Mouse (Mus musculus): ENCODE data around the gene Gm20388.

Gm20388 gene

DNA sequence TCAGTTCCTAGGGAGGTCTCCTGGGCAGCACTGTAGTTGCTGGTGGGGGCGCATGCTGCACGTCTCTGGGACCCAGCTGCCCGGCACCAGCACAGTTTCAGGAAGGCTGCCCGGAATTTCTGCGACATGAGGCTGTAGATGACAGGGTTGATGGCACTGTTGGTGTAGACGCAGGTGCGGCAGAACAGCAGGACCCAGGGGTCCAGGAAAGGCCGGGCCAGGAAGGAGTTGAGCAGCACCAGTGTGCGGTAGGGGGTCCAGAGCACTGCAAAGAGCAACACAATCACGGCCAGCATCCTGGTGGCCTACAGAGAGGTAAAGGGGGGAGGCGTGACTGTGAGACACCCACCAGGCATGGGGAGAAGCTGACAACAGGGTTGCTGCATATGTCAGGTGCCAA lies 2446.6 kb downstream of the Gm20388 start:
- no peak for DNase-seq (ENCODE audit: extremely low spot score, low read depth, low spot score)

DNA sequence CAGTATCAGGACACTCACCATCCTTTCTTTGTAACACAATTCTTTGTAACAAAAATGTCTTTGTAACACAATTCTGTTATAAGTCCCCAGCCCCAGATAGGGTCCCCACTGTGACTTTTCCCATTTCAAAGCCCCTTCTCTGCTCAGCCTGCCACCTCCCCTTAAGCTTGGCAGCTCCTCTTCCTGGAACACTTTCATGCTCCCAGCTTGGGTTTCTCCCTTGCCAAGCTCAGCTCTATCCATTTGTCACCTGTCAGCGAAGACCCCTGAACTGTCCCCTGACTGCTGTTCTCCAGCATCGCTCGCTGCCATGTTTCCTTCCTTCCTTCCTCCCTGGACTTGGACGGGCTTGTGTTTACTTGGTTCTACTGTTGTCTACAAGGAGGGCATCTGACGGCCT lies 2447.0 kb downstream of the Gm20388 start:
- DNase-seq (ENCODE audit: extremely low spot score, low read depth, low spot score) = no peak

DNA sequence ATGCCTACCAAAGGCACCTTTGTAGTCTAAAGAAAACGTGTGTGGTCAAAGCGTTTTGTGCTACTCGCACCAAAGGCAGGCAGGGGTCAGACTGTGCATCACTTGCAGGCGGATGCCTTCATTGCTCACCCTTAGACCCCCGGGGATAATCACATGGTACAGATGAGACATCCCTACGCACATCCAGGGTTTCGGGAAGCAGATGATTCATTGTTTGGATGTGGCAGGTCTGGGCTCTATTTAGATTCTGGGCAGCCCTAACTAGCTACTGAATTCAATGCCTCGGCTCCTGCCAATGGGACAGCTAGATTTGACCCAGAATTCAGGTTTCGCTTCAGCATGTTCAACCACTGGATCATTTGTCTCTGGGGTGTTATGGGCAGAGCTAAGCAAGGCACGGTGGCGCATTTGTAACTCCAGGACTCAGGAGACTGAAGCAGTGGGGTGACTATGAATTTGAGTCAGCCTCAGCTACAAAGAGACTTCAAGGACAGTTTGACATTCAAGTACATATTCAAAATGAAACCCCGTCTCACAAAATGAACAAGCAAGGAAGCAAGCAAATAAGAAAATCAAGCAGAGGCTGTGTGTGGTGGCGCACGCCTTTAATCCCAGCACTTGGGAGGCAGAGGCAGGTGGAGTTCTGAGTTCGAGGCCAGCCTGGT lies 2448.6 kb downstream of the Gm20388 start:
- no peak for DNase-seq (ENCODE audit: extremely low spot score, low read depth, low spot score)

DNA sequence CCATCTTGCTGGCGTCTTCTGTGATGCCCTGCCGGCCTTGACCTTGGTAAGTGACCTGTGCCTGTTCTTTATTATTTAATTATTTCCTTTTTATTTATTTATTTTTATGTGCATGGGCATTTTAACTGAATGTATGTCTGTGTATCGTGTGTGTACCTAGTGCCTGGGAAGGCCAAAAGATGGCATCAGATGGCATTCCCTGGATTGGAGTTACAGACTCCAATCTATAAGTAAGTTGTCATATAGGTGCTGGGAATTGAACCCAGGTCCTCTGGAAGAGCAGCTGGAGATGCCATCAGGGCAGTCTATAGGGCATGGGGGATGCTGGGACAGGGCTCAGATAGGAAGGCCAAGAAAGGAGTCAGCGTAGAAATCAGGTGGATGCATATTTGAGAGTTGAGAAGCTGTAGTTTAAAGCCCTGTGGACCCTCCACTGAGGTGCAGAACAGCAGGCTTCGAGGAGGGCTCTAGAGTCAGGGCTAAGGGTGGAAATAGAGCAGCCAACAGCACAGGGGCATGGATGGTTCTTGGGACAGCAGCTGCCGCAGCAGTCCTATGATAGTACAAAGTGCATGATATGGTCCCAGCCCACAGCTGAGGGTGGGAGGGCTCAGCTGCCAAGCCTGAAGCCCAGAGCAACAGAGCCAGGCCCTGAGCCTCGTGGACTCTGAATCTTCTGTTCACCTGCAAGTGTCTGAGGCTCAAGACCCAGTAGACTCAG lies 2450.2 kb downstream of the Gm20388 start, which contains the start of gene Trhr2:
Gene Trhr2 (minus strand): TSS at position 51 of the 721 bp plus-strand sequence.
- DNase-seq (ENCODE audit: extremely low spot score, low read depth, low spot score) = no peak

DNA sequence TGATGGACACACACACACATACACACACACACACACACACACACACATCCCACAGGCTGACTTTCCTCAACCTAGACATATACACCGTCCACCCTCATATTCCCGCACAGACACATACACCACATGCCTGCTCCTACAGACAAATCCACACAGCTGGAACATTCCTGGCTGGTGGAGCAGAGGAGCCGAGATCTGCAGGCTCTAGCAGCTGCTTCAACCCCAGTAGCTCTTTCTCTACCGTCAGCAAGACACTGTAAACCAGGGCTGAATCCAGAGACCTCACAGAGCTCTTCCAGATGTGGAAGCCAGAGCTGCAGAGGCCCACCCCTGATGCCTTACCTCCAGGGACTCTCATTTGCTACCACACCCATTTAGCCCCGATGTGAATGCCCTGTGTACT lies 2451.6 kb downstream of the Gm20388 start:
- no peak for DNase-seq (ENCODE audit: extremely low spot score, low read depth, low spot score)

DNA sequence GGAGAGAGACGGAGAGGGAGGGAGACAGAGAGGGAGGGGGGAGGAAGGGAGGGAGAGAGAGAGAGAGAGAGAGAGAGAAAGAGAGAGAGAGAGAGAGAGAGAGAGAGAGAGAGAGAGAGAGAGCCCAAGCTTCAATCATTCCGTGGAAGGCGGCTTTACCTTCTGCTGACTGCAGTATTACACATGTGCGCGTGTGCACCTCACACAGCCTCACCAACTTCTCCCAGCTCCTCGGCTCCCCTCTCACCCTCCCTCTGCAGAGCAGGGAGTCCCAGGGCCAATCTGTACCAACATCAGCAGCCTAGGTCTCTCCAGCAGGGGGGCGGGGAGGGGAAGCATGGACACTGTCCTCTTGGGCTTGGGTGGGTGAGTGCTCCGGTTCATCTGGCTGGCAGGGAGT lies 2452.3 kb downstream of the Gm20388 start:
- DNase-seq (ENCODE audit: extremely low spot score, low read depth, low spot score) = no peak

DNA sequence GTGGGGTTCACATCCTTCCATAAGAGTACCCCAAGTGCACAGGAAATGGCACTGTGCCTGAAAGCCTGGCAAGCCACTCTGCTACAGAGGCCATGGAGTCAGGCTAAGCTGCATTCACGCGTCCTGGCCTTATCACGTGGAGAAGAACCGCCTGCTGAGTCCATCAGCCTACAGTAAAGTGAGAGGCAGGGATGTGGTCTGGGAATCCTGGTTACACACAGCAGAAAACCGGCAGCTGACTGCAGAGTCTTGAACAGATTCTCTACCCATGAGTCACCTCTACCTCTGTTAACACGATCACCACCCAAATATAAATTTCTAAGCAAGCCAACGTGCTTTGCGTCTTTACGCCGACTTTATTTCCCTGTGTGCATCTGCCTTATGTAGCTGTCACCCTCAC lies 2457.9 kb downstream of the Gm20388 start:
- DNase-seq (ENCODE audit: extremely low spot score, low read depth, low spot score) = no peak

DNA sequence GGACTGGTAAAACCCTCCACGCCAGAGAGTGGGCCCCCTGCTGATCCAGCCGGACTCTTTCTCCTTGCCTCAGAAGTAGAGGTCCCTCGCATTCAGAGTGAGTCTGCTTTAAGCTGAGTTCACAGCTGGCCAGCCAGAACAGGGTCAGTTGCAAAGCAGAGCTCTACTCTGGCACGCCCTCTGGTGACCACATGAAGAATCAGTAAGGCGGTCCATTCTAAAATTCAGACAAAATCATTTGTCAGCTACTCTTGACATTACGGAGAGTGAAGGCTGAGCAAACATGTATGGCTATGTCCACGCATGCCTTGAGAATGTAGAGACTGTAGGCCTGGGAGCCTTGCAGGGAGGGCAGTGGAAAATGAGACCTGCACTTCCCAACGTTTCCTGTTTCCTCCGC lies 2459.0 kb downstream of the Gm20388 start:
- peak; percentile 42 for DNase-seq (ENCODE audit: extremely low spot score, low read depth, low spot score)

DNA sequence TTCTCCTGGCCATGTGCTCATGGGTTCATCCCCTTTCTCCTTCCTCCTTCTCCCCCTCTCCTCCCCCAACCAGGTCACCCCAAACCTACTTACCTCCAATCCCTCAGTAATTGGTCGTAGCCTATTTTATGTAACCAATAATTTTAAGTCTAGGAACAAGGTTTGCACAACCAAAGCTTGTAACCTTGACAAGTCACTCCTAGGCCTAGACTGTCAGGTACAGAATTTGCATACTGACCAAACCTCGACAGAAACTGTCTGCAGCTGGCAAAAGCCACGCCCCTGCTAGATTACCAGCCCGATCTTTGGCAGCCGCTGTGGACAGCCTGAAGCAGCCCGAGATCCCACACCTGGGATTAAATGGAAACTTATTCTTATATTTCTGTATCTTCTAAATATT lies 2461.1 kb downstream of the Gm20388 start:
- no peak for DNase-seq (ENCODE audit: extremely low spot score, low read depth, low spot score)

DNA sequence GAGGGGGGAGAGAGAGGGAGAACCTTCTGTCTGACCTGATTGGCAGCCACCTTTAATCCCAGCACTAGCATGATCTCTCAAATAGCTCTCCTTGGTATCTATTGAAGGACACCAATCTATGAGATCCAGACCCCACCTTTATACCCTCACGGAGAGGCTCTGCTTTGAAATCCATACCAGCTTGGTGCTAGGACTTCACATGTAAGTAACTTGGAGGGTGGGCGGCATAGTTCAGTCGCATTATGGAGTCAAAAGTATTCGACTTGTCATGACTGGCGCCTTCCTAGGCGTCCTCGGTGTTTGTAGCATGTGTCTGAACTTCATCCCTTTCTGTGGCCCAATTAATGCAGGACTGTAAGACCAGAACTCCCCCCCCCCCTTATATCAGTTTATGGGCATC lies 2464.7 kb downstream of the Gm20388 start:
- no peak for DNase-seq (ENCODE audit: extremely low spot score, low read depth, low spot score)

DNA sequence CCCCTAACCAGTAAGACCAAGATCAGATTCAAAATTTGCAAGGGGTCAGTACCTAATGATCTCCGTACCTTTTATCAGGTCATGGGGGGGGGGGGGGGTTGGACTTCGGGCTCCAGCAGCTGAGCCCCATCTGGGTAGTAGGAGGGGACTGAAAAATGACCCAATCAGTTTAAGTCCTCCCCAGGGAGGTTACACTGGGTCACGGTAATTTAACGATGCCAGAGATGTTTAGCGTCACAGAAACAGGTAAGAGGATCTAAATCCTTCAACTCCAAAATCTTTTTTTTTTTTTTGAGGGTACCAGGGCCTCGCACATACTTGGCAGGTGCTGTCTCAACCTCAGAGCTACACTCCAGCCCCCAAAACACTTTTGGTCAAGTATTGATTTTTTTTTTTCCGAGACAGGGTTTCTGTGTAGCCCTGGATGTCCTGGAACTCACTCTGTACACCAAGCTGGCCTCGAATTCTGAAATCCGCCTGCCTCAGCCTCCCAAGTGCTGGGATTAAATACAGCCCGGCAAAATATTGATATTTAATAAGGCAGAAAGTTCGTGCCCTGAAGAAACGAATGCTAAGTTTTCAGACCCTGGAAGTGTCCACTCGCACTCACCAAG lies 2465.2 kb downstream of the Gm20388 start:
- DNase-seq (ENCODE audit: extremely low spot score, low read depth, low spot score) = no peak

DNA sequence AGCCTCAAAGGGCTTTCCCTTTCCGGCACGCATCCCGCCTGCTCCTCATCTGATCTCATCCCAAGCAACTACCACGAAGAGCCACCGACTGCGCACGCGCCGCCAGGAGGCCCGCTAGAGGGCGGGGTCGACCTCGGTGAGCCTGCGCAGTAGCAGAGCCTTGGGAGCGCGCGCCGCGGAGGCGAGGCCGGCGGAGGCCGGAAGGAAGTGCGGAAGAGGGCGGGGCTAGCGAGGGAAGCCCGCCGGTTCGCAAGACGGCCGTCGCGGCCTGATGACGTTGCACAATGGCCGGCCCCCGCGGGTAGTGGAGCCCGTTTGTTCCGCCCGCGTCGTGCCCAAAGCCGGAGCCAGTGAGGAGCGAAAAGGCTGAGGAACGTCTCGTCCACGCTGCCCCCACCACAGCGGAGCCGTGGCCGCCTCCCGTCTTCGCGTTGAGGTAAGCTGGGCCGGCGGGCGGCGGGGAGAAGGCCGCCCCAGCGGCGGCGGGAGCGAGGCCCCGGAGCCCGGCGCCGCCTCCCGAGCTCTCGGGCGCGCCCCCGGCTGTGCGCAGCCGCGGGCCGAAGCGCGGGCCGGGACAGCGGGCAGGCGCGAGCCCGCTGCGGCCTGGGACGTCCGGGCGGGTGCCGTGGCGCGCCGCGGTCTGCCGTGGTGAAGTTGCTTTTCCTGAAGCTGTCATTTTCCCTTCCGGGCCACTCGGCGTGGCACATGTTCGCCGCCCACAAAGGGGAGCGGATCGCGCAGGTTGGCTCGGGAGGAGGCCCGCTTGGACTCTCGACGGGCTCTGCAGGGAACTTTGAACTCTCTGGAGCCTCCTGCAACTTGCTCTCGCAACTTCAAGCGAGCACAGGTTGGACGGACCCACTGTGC lies 2466.0 kb downstream of the Gm20388 start, which contains the start of gene Zc3h18:
Gene Zc3h18 (plus strand): TSS at position 245 of the 867 bp plus-strand sequence.
- DNase-seq (ENCODE audit: extremely low spot score, low read depth, low spot score) = peak; percentile 92

DNA sequence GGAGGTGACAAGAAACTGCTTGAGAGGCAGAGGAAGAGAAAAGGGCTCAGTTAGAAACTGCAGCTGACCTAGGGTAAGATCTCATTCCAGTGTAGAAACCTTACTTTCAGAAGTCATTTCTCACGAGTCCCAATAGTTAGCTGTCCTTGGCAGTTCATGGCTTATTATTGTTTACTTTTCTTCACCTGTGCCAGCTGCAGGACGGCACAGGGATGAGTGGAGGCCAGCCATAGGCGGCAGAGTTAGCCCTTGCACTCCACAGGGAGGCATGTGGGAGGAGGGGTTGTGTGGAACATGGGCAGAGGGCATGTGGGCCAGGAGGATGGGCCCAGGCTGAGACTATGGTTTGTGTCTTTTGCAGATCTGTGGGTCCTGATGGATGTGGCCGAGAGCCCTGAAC lies 2472.4 kb downstream of the Gm20388 start:
- DNase-seq (ENCODE audit: extremely low spot score, low read depth, low spot score) = no peak

DNA sequence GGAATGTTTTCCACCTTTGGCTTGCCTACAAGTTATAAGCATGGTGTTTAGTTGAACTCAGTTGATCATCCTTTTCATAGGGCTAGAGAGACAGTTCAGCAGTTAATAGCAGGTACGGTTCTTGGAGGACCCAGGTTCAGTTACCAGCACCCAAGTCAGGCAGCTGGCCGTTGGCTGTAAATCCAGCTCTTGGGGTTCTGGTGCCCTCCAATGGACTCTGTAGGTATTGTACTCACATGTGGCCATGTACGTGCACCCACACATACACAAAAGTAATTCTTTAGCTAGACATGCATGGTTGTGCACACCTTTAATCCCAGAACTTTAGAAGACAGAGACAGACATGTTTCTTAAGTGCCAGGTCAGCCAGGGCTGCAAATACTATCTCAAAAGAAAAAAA lies 2478.7 kb downstream of the Gm20388 start:
- DNase-seq (ENCODE audit: extremely low spot score, low read depth, low spot score) = no peak

DNA sequence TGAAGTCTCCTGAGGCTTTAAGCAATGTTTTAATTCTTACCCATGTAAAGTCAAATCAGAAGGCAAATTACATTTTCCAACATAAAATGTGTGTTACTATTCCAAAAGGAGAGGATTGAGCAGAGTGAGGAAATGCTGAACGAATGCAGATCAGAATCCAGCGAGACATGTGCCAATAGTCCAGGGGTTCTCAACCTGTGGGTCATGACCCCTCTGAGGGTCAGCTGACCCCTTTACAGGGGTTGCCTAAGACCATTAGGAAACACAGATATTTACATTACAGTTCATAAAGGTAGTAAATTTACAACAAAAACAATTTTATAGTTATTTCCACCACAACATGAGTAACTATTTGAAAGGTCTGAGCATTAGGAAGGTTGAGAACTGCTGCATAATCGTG lies 2480.1 kb downstream of the Gm20388 start:
- no peak for DNase-seq (ENCODE audit: extremely low spot score, low read depth, low spot score)

DNA sequence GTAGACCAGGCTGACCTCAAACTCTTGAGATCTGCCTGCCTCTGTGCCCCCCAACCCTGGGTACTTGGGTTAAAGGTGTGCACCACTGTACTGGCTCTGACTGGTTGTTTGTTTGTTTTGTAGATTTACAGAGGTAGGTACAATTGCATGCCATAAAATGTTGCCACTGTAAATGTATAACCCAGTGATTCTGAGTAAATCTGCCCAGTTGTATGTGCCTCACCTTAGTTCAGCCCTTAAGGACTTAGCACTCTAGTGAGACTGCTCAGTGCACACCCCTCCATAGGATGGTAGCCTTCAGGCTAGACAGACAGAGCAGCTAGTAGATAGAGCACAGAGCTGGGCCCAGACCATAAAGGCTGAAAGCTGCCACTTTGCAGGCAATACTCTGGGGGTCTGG lies 2483.1 kb downstream of the Gm20388 start:
- DNase-seq (ENCODE audit: extremely low spot score, low read depth, low spot score) = no peak

DNA sequence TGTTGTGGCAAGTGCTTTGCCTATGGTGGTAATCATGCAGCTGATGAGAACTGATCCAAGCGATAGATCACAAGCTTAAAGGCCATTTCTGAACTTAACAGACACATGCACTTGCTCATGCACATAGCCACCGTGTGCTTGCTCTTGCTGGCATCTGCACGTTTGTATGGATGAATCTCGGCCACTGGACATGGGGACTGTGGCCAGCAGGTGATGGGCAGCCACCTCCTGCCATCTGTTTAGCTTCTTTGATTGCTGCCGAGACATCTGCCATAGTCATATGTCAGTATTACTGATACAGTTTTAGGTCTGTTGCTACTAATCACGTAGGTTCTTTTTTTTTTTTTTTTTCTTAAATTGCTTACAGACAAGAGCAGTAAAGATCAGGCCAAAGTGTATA lies 2484.7 kb downstream of the Gm20388 start:
- no peak for DNase-seq (ENCODE audit: extremely low spot score, low read depth, low spot score)

DNA sequence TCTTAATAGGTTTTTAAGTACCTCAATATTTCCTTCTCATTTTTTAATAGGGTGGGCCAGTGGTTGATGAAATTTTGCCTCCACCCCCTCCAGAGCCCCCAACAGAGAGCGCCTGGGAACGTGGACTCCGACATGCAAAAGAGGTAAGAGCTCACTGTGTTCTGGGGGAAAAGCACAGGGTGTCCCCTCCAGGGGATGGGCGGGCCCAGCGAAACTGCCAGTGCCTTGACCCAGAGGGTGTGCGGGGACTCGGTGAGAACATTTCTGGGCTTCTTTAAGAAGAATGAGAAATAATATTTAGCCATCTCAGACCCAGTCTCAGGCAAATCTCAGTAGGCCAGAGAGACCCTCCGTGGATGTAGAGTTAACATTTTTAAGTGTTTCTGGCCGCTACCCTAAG lies 2487.5 kb downstream of the Gm20388 start:
- DNase-seq (ENCODE audit: extremely low spot score, low read depth, low spot score) = no peak

DNA sequence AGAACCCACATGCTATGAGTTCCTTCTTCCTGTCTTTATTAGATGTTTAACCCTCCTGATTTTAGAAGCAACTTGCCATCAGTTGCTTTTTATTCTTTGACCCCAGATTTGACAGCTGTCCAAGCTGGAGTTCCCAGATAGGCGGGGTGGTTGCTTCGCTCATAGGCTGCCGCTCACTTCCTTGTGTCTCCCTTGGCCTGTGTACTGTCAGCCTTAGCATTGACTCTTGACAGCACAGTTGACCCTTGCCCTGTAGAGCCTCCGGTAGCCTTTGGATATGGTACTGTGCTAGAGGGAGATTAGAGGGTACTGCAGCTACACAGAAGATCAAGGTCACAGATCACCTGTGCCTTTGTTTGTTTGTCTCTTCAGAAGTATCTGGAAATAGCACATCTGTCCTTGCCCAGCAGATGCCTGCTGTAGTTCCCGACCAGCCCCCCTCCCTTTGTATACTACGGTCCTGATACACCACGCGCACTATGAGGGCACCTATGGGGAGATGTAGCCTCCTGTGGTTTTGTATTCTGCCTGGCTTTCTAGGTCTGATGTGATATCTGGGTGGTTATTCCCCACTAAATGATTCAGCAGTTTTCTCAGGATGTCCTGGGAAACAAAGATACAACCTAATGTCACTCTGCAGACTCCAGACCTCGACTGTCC lies 2494.6 kb downstream of the Gm20388 start:
- no peak for DNase-seq (ENCODE audit: extremely low spot score, low read depth, low spot score)

DNA sequence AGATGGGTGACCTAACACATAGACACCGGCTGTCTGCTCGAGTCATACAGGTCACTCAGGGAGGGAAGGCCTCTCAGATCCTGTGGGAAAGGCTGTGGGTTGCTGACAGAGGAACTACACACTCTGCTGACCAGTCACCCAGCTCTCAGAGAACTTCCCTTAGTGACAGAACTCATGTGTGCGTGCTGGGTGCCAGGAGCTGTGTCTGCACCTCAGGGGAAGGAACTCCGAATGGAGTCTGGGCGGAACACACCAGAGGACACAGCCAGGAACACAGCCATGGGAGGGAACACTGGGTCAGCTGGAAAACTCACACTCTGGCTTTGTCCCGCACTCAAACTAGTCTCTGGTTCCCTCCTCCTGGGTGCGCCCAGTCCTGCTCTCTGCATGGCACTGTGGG lies 2497.0 kb downstream of the Gm20388 start:
- no peak for DNase-seq (ENCODE audit: extremely low spot score, low read depth, low spot score)

DNA sequence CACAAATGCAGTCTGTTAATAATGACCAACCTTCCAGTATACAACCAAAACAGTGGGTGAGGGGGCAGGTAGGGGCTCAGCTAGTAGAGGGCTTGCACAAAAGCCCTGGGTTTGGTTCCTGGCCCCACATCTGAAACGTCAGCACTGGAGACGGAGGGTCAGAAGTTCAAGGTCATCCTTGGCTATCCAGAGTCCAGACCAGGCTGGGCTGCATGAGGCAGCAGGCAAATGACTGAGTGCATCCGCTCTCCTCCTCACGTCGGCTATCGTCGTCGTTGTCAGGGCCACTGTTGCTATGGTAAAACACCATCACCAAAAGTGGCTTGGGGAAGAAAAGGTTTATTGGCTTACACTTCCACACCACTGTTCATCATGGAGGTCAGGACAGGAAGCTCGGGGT lies 2503.7 kb downstream of the Gm20388 start:
- no peak for DNase-seq (ENCODE audit: extremely low spot score, low read depth, low spot score)
